In the genomic region with DNA sequence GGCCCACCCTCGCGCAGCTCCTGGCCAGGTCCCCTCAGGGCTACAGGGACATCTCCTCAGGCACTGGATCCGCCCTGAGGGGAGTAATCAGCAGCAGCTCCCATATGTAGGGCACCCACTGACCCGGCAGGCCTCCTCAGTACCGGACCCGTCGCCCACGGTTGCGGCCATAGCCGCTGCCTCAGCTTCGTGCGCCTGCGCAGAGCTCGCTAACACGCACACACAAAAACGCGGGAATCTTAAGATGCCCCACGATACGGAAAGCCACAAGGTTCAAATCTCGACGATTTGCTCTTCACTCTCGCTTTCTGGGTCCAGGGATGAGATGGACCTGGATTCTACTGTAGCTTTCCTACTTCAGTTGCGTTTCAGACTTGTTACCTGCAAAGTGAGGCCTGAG, we compare ENCODE assay signal across 29 mouse cellular contexts. TPM values are rescaled to one million over a fixed set of nuclear protein-coding genes. Genes with fewer than 3 reads are reported as not detected.
DNase-seq lines count a peak whose midpoint lies in the region; TF ChIP-seq lines count a peak whose summit lies in the region.
"Had no signal": no experiment of that assay in that cellular context is flagged by ENCODE, and none has a peak within 500 bp of the region (broad histone marks: within the 10 kb centered on the region; RNA-seq: fewer than 3 reads in every experiment).

No protein-coding gene starts in this region.

- H3K9me3 ChIP-seq in E14TG2a.4 (ENCODE audit: low read length): no peaks in the 10 kb centered on the region
- no peaks in the 10 kb centered on the region for H3K9me3 ChIP-seq in embryonic facial prominence, embryonic 10.5 days
- H3K9me3 ChIP-seq: embryonic facial prominence, embryonic 13.5 days; forebrain, embryonic 13.5 days; heart, embryonic 10.5 days; heart, embryonic 13.5 days had no signal

- H3K36me3 ChIP-seq in E14TG2a.4 (ENCODE audit: insufficient read depth, low read length): peaks cover 60% of the 10 kb centered on the region
- H3K36me3 ChIP-seq in embryonic facial prominence, embryonic 10.5 days (replicated peaks): peaks cover 11% of the 10 kb centered on the region
- H3K36me3 ChIP-seq: embryonic facial prominence, embryonic 13.5 days had no signal

- peaks cover 57% of the 10 kb centered on the region for H3K4me1 ChIP-seq in E14TG2a.4 (replicated peaks; ENCODE audit: low read depth, low read length)
- H3K4me1 ChIP-seq in embryonic facial prominence, embryonic 10.5 days: peaks cover 23% of the 10 kb centered on the region

- H3K27ac ChIP-seq in embryonic facial prominence, embryonic 10.5 days (replicated peaks): no peak overlapping the region
- H3K27ac ChIP-seq: embryonic facial prominence, embryonic 13.5 days; forebrain, embryonic 13.5 days; heart, adult 2 months; heart, embryonic 10.5 days; heart, embryonic 13.5 days; hindbrain, embryonic 14.5 days; hindbrain, postnatal 0 days had no signal

- TF ChIP-seq CTCF in E14TG2a.4 (conservative IDR thresholded peaks at IDR 0.05; ENCODE audit: low read length): no peak

- H3K4me3 ChIP-seq in E14TG2a.4 (replicated peaks; ENCODE audit: low read length): peak overlapping the region; percentile 86
- no peak overlapping the region for H3K4me3 ChIP-seq in embryonic facial prominence, embryonic 10.5 days
- H3K4me3 ChIP-seq: embryonic facial prominence, embryonic 13.5 days; erythroblast, embryonic 14.5 days; forebrain, embryonic 13.5 days; heart, adult 2 months; heart, embryonic 10.5 days; heart, embryonic 13.5 days had no signal

- 86% methylated on average over 23 of the region's 23 CpGs for WGBS in embryonic facial prominence, embryonic 10.5 days

- H3K27me3 ChIP-seq in E14TG2a.4 (ENCODE audit: insufficient read depth, low read length): no peaks in the 10 kb centered on the region
- no peaks in the 10 kb centered on the region for H3K27me3 ChIP-seq in embryonic facial prominence, embryonic 10.5 days (replicated peaks; ENCODE audit: low read depth, poor library complexity, severe bottlenecking)
- H3K27me3 ChIP-seq: CH12.LX; embryonic facial prominence, embryonic 13.5 days; heart, embryonic 13.5 days had no signal

- DNase-seq in ES-CJ7 (ENCODE audit: low read depth, low spot score) (peak; percentile 93), WW6 (ENCODE audit: low read depth, low spot score) (peak; percentile 71)
- peak; percentile 51 for DNase-seq in testis, postnatal 10 days (ENCODE audit: low spot score)
- no peak for DNase-seq in left cerebral cortex, adult 18-20 months (ENCODE audit: low spot score in 2 of 2)
- no peak for DNase-seq in frontal cortex, adult 2 months (ENCODE audit: extremely low spot score in 1 of 2, low spot score in 1 of 2)
- no peak for DNase-seq in embryonic facial prominence, embryonic 10.5 days (ENCODE audit: low spot score)
- DNase-seq: adrenal gland, adult 2 months; adrenal gland, postnatal 14 days; B cell, adult 2 months; cerebellum, adult 11 months; cerebellum, adult 2 months; cerebellum, postnatal 10 days; cerebellum, postnatal 36 days; gastrocnemius, postnatal 10 days; gastrocnemius, postnatal 36 days; heart, adult 2 months; heart, postnatal 14 days; heart, postnatal 4 days; kidney, adult 18-20 months had no signal

RNA-seq across cellular contexts. Expression of a gene that starts 1.6 kb away (rescaled TPM):
- total RNA-seq in left cerebral cortex, adult 18-20 months (2021): 10 to 100 TPM; 19.5 to 19.7 TPM
- polyA plus RNA-seq in frontal cortex, adult 2 months (2012; rRNA removed): 19.3 and 23.5 TPM in 2 replicates
- polyA plus RNA-seq in embryonic facial prominence, embryonic 10.5 days (2016; fragmentation: Nextera tagmentation; extraction: Ambion mirVana): 109 and 122 TPM in 2 replicates

RNA-seq across cellular contexts. Expression of a gene that starts 1.8 kb away (rescaled TPM):
- total RNA-seq in left cerebral cortex, adult 18-20 months (2021): 1 to 10 TPM in 1 of 2 experiments, under 1 TPM in 1; 0.72 to 1.8 TPM
- polyA plus RNA-seq in frontal cortex, adult 2 months (2012; rRNA removed): 0.30 and 0.67 TPM in 2 replicates
- polyA plus RNA-seq in embryonic facial prominence, embryonic 10.5 days (2016; fragmentation: Nextera tagmentation; extraction: Ambion mirVana): 0.44 and 0.54 TPM in 2 replicates
- total RNA-seq: granulocyte monocyte progenitor cell, adult 5-6 weeks had no signal
- polyA plus RNA-seq: adrenal gland, adult 2 months; erythroblast, embryonic 14.5 days had no signal

Comparison
In these comparisons a context has a peak if more than half of its experiments do, and no peak if none do; other contexts are left out.
1. DNase-seq: peak in ES-CJ7 (single experiment), WW6 (single experiment) and testis, postnatal 10 days (single experiment); none in left cerebral cortex, adult 18-20 months (0 of 2), frontal cortex, adult 2 months (0 of 2) and embryonic facial prominence, embryonic 10.5 days (single experiment).